Mouse (Mus musculus): ENCODE data around the gene Rpgrip1l. TPM values are rescaled to one million over a fixed set of nuclear protein-coding genes. Genes with fewer than 3 reads are reported as not detected.

Rpgrip1l gene
- total RNA-seq, 2 experiments from 2014 or later = 4.1 to 4.9 TPM

GRCm38 (mm10) chr8:91329056-91329455 lies 16.0 kb upstream of the Rpgrip1l start:
- DNase-seq = no peak

DNA sequence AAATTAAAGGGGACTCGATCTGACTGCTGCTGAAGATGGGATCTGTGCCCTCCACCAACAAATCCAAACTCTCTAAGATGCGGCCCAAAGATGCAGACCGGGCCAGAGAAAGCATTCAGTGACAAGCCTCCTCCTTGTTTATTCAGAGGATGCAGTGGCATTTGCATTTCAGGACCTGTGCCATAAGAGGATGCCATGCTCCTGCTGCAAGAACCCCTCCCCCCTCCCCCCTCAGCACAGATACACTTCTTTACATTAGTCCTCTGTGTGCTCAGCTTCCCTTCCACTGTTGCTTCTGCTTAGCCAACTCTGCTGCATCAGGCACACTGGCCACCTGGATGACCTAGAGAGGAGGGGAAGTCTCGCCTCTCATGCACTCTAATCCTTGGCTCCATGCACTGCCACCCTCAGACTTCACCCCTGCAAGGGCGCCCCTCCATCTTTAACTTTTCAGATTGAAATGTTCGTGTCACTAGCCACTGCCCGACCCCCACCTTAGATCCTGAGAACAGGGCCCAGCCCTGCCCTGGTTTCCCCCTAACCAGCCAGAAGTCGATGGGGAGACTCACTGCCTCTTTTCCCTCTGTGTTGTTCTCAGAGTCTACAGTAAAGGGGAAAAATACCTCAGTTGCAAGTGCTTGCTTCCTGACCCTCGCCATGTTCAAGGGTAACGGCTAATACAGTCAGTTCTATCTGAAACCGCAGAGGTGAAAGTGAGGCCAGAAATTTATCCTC lies 14.6 kb upstream of the Rpgrip1l start:
- DNase-seq = no peak

- DNase-seq = no peak
These were observed 13.9 kb upstream of the Rpgrip1l start for GRCm38 (mm10) chr8:91326946-91327345.

- DNase-seq = no peak
These were observed 13.0 kb upstream of the Rpgrip1l start for GRCm38 (mm10) chr8:91326018-91326417.

GRCm38 (mm10) chr8:91324916-91325315 lies 11.9 kb upstream of the Rpgrip1l start:
- no peak for DNase-seq

GRCm38 (mm10) chr8:91324271-91324670 lies 11.2 kb upstream of the Rpgrip1l start:
- DNase-seq = no peak

DNA sequence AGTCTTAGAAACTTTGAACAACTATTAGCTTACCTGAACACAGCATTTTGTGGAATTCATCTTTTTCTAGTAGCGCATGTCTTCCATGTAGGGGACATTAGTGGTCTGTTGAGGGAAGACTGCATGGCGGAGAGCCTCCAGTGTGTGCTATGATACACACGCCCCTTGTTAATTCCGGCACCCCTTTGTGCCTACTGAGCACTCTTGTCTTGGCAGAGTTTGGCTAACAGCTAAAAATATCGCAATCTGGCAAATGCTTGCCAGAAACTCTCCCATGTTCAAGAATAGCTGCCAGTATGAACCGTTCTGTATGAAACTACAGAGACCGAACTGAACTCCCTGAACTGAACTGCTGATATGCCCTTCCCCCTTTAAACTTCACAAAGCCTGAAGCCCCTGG lies 10.4 kb upstream of the Rpgrip1l start:
- peak; percentile 26 for DNase-seq

DNA sequence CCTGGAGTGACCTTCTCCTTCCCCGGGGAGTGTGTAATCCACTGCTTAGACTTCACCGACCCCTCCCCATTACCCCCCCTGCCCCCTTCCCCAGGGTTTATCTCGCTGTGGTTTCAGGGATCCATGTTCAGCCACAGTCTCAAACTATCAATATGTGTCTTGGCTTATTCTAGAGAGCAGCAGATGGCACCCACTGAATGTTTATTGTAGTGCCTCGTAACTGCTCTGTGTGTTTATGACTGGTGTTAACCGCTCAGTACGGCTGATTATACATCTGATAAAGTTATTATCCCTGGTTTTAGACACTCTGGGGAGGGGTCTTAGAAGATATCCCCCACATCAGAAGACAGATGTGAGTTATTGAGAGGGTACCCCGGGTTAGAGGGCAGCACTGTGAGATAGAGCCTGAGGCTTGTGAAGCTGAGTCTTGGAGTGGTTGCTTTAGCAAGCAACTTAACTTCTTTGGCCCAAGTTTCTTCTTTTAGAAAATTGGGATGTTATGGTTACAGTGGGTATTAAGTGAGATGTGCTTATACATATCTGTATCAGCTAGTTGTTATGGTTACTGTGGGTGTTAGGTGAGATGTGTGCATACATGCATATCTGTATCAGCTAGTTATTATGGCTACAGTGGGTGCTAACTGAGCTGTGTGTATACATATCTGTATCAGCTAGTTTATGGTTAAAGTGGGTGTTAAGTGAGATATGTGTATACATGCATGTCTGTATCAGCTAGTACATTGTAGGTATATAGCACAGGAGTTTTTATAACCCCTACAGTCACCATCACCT lies 6.1 kb upstream of the Rpgrip1l start:
- no peak for DNase-seq

DNA sequence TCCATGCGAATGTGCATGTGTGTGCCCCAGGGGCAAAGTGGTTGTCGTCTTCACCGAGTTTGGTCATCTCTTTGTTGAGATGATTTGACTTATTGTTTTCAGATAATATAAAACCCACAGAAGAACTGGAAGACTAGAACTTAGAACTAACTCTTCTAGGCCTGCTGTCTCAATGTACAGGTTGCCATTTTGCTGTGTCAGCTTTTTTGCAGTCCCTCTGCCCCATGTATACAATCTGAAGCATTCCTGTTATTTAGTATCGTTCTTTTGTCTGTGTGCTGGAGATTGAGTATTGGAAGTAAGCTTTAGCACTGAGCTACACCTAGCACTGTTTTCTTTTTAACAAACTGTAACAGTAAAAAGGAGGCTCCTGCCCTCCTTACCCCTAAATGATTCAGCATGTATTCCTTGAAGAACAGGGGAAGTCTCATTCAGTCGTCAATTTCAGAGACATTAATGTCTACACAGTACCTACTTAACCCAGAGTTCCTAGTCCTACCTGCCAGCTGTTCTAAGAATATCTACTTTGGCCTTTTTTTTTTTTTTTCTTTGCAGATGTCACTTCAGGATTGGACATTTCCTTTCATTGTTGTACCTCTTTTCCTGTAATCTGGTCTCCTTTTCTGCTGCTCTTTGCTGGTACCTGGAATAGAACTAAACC lies 4.6 kb upstream of the Rpgrip1l start:
- no peak for DNase-seq

GRCm38 (mm10) chr8:91312342-91312741 lies 720 bp downstream of the Rpgrip1l start:
- no peak for DNase-seq

- DNase-seq = no peak
These were observed 8.3 kb downstream of the Rpgrip1l start for GRCm38 (mm10) chr8:91304481-91305386.

DNA sequence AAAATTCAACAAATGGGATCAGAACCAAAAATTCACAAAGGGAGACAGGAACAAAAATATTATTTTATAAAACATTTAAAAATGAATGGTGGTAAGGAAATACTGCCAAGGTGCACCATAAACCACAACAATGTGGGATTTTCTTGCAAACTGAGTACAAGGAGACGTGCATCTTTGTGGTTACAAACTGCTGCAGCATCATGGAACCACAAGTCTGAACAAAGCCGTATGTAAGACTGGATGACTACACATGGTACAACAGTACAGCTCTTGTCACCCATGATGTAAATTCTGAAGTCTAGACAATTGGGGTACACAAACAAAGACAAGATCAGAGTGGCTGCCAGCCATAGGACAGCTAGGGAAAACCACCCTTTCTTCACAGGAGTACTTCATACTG lies 14.4 kb downstream of the Rpgrip1l start:
- no peak for DNase-seq

DNA sequence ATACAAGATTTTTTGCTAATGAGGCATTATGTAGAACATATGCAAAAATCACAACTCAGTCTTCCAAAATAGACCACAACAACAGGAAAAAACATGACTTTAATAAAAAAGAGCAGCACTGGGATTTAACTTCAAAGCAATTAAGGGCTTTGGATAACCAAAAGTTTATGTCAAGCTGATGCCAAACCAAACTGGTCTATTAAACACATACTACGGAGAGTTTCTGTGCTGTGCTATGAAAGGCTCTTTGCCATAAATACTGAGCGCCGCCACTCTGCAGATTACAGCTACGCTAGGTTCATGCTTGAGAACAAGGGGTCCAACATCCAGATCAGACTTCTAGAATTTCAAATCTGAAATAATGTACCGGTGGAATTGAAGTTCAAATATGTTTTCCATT lies 17.3 kb downstream of the Rpgrip1l start:
- DNase-seq = no peak

DNA sequence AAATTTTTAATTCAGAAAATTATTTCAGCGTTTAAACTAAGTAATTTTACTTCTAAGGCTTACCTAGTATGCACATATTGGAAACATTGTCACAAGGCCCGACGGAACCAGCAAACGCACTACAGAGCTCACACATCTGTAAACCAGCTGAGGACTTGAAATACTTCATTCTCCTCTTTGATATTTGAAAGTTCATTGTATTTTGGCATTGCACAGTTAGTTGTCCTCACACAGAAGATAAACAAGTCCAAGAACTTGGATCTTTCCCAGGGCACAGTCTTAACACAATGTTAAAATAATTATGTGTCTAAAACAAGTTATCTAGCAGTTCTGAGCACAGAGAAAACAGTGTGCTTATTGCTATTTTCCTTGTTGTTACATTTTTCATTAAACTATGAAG lies 22.5 kb downstream of the Rpgrip1l start:
- no peak for DNase-seq

DNA sequence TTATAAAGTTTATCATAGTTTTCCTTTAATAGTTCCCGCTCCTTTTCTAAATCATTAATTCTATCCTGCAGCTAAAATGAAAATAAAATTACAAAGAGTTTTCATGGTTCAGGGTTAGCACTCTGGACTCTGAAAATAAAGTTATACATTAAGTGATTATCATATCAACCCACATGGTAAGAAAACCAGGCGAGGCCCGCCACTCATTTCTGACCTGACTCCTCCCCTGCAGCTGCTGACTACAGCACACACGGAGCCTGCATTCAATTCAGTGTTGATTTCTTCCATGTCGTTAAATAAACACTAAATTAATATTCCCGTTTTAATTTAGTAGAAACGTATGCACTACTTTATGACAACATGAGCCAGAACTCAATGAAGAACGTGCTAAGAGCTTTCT lies 26.8 kb downstream of the Rpgrip1l start:
- no peak for DNase-seq

DNA sequence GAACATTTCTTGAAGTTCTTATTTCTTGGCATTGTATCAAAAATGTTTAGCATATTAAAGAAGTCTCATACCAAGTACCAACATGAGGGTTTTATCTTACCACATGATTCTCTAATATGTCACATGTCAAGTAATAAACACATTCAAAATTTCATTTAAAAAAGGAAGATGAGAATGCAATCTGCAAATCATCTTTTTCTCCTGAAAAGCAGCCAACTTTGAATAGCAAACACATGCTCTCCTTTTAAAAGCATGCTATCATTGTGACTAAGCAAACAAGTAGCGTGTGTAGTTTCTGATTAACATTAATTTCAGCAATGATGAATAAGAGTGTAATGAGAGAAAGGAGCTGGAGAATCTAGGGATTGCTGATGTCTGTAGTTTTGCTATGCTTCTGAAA lies 29.2 kb downstream of the Rpgrip1l start:
- no peak for DNase-seq

GRCm38 (mm10) chr8:91282655-91283054 lies 30.4 kb downstream of the Rpgrip1l start:
- DNase-seq = no peak

GRCm38 (mm10) chr8:91281545-91281944 lies 31.5 kb downstream of the Rpgrip1l start:
- no peak for DNase-seq

GRCm38 (mm10) chr8:91280467-91281212 lies 32.4 kb downstream of the Rpgrip1l start:
- DNase-seq = peak; percentile 51

DNA sequence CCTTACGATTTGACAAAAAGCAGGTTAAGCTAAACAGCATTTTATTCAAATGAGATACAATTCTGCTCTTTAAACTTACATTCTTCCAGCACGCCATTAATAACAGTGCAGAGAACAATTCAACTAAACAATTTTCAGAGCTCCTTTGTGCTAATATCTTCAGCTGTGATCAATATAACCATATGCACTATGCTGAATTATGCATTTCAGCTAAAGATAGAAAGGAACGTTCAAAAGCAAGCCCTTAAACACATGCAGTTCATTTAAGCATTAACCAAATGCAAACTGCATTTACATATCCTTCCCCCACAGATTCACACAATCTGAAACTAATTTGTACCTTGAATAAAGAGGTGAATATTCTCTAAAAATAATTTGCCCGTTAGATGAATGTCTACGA lies 35.0 kb downstream of the Rpgrip1l start:
- DNase-seq = no peak

GRCm38 (mm10) chr8:91276337-91276736 lies 36.7 kb downstream of the Rpgrip1l start:
- DNase-seq = no peak

Data from gastrocnemius, postnatal 25 days (tissue).